Mouse (Mus musculus) lung, adult 2 months (tissue): ENCODE results near the gene Olfr874. TPM values are rescaled to one million over a fixed set of nuclear protein-coding genes. Genes with fewer than 3 reads are reported as not detected.

Source experiments
- DNase-seq: peaks from one replicate; pipeline ENCODE4 v3.0.0; 2022
- H3K4me1 ChIP-seq: fragments of 200-500 bp; 2 replicates; pipeline ENCODE4 v1.6.1; 2011; ENCODE audit warnings: low read length; ENCODE audit not compliant: control insufficient read depth, insufficient read depth
- H3K4me3 ChIP-seq: fragments of 200-500 bp; replicated peaks from 2 replicates; pipeline ENCODE3; 2011; ENCODE audit warnings: low read depth, mild to moderate bottlenecking, control low read depth, low read length; ENCODE audit errors: extremely low read depth
- CTCF ChIP-seq: fragments of 200-500 bp; IDR thresholded peaks from 2 replicates; pipeline ENCODE4 v1.5.1; 2011; ENCODE audit warnings: mild to moderate bottlenecking, low read length, control low read depth; ENCODE audit not compliant: insufficient read depth
- WGBS: fragments of 180-500 bp; shearing (Covaris S2); methylation state at CpG from one replicate; pipeline ENCODE4 v1.1.7; 2018; 5-methylcytosine and 5-hydroxymethylcytosine counted together
- polyA plus RNA-seq: library from polyadenylated mRNA; depleted of rRNA; stranded (reverse); fragments of >200 nt; gene quantifications from 2 replicates; pipeline ENCODE4 v1.2.3, GENCODE M21; 2012; rRNA removed

Olfr874 gene
- polyA plus RNA-seq, 1 experiment: not detected

DNA sequence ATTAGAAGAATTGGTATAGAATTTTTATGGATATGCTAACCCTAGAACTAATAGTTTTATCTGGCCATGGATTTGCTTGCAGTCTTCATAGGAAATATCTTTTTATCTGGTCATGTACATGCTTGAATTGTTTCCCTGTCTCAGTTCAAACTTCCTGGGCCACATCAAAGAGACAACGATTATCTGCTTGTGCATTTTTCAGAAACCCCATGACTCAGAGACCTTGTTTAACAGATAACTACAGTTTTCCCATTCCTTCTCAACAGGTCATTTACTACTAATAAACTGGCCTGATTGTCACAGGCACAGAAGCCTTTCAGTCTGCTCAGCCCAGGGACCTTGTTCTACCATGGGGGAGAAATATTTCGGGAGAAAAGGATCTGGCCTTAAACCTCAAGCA, 41.5 kb downstream of the Olfr874 start:
- 58% methylated on average over 2 of the region's 2 CpGs for WGBS
- Histone ChIP-seq H3K4me3 (no peak overlapping the region), H3K4me1 (no peaks in the 10 kb centered on the region)
- no peak for TF ChIP-seq CTCF
- no peak for DNase-seq

Other genes with a start within 250 kb of the Olfr874 start
- 229 and 240 TPM in 2 replicates for gene Esam, start 217.0 kb upstream of the Olfr874 start, polyA plus RNA-seq
- gene Vsig2, start 205.9 kb upstream of the Olfr874 start, polyA plus RNA-seq: 60.7 and 63.3 TPM in 2 replicates
- 19.8 and 20.2 TPM in 2 replicates for gene Nrgn, start 192.2 kb upstream of the Olfr874 start, polyA plus RNA-seq
- gene Siae, start 189.4 kb upstream of the Olfr874 start, polyA plus RNA-seq: 6.2 and 9.3 TPM in 2 replicates
- gene Spa17, start 131.4 kb upstream of the Olfr874 start, polyA plus RNA-seq: 2.6 and 3.1 TPM in 2 replicates
- gene Tbrg1, start 87.8 kb upstream of the Olfr874 start, polyA plus RNA-seq: 32.7 and 44.5 TPM in 2 replicates
- not detected in 2 replicates for gene Panx3, start 75.9 kb upstream of the Olfr874 start, polyA plus RNA-seq
- gene Olfr160, start 28.9 kb upstream of the Olfr874 start, polyA plus RNA-seq: not detected in 2 replicates
- 0.11 TPM in 1 of 2 replicates, not detected in the other for gene Olfr875, start 26.8 kb downstream of the Olfr874 start, polyA plus RNA-seq
- not detected in 2 replicates for gene Olfr876, start 57.9 kb downstream of the Olfr874 start, polyA plus RNA-seq
- not detected in 2 replicates for gene Olfr877, start 109.2 kb downstream of the Olfr874 start, polyA plus RNA-seq
- gene Olfr145, start 151.6 kb downstream of the Olfr874 start, polyA plus RNA-seq: not detected in 2 replicates
- gene Olfr878, start 172.7 kb downstream of the Olfr874 start, polyA plus RNA-seq: not detected in 2 replicates
- not detected in 2 replicates for gene Olfr881, start 246.7 kb downstream of the Olfr874 start, polyA plus RNA-seq